In the genomic region with DNA sequence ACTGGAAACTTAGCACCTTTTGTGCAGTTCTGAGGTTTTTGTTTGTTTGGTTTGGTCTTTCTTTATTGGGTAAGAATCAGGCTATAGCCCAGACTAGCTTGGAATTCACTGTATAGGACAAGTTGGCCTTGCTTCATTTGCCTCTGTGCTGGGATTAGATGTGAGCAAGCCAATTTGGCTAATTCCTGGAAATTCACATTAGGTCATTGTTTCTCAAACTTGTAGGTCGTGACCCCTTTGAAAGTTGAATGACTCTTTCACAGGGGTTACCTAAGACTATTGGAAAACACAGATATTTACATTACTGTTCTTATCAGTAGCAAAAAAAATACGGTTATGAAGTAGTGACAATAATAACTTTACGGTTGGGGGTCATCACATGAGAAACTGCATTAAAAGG, we compare ENCODE assay signal across 7 mouse cellular contexts. TPM values are rescaled to one million over a fixed set of nuclear protein-coding genes. Genes with fewer than 3 reads are reported as not detected.
A peak's percentile ranks its signal among the peaks of the same experiment; 100 is the strongest.
DNase-seq lines count a peak whose midpoint lies in the region; ATAC-seq and TF ChIP-seq lines count a peak whose summit lies in the region.

No protein-coding gene starts in this region.

- H3K4me3 ChIP-seq in lung, embryonic 14.5 days (ENCODE audit: low read depth, low read length), result peak overlapping the region; percentile 73
- H3K4me3 ChIP-seq in forebrain, embryonic 15.5 days, result peak overlapping the region; percentile 86
- H3K4me3 ChIP-seq in limb, embryonic 13.5 days, result peak overlapping the region; percentile 79
- H3K4me3 ChIP-seq in neural tube, embryonic 15.5 days (replicated peaks), result peak overlapping the region; percentile 81

- peak overlapping the region; percentile 66 for H3K4me2 ChIP-seq in lung, embryonic 14.5 days
- H3K4me2 ChIP-seq in forebrain, embryonic 15.5 days (replicated peaks), result peak overlapping the region; percentile 62
- peak overlapping the region; percentile 81 for H3K4me2 ChIP-seq in limb, embryonic 13.5 days (replicated peaks)
- peak overlapping the region; percentile 76 for H3K4me2 ChIP-seq in neural tube, embryonic 15.5 days

- no peaks in the 10 kb centered on the region for H3K27me3 ChIP-seq in lung, embryonic 14.5 days (ENCODE audit: insufficient read depth, low read length)
- no peaks in the 10 kb centered on the region for H3K27me3 ChIP-seq in forebrain, embryonic 15.5 days
- H3K27me3 ChIP-seq in limb, embryonic 13.5 days, result no peaks in the 10 kb centered on the region
- no peaks in the 10 kb centered on the region for H3K27me3 ChIP-seq in neural tube, embryonic 15.5 days (replicated peaks)

- H3K36me3 ChIP-seq in lung, embryonic 14.5 days (ENCODE audit: insufficient read depth), result peaks cover 28% of the 10 kb centered on the region
- peaks cover 25% of the 10 kb centered on the region for H3K36me3 ChIP-seq in forebrain, embryonic 15.5 days
- H3K36me3 ChIP-seq in limb, embryonic 13.5 days, result peaks cover 33% of the 10 kb centered on the region
- H3K36me3 ChIP-seq in neural tube, embryonic 15.5 days, result peaks cover 25% of the 10 kb centered on the region

- ATAC-seq in lung, embryonic 14.5 days (ENCODE audit: insufficient read depth), result no peak
- no peak for ATAC-seq in forebrain, embryonic 15.5 days (replicated peaks)
- ATAC-seq in limb, embryonic 13.5 days (ENCODE audit: low FRiP score, low read depth), result no peak
- no peak for ATAC-seq in neural tube, embryonic 15.5 days (ENCODE audit: low FRiP score)

- WGBS in lung, embryonic 14.5 days, result 59% methylated on average over 3 of the region's 3 CpGs
- WGBS in forebrain, embryonic 15.5 days, result 83% methylated on average over 3 of the region's 3 CpGs
- 89% methylated on average over 3 of the region's 3 CpGs for WGBS in limb, embryonic 13.5 days
- 83% methylated on average over 3 of the region's 3 CpGs for WGBS in neural tube, embryonic 15.5 days

- no peak for DNase-seq in lung, embryonic 14.5 days
- no peak for DNase-seq in lung, postnatal 25 days (ENCODE audit: low spot score)
- DNase-seq in spleen, postnatal 4 days (ENCODE audit: low spot score in 2 of 2), result no peak
- no peak for DNase-seq in urinary bladder, postnatal 14 days (ENCODE audit: low spot score)

- H3K9me3 ChIP-seq in lung, embryonic 14.5 days (ENCODE audit: low read depth, low read length), result no peaks in the 10 kb centered on the region
- H3K9me3 ChIP-seq in forebrain, embryonic 15.5 days, result no peaks in the 10 kb centered on the region
- no peaks in the 10 kb centered on the region for H3K9me3 ChIP-seq in limb, embryonic 13.5 days
- H3K9me3 ChIP-seq in neural tube, embryonic 15.5 days (replicated peaks), result no peaks in the 10 kb centered on the region

- TF ChIP-seq CTCF in lung, embryonic 14.5 days (IDR thresholded peaks at IDR 0.05; ENCODE audit: low read depth), result no peak

- no peaks in the 10 kb centered on the region for H3K4me1 ChIP-seq in lung, embryonic 14.5 days (ENCODE audit: insufficient read depth)
- H3K4me1 ChIP-seq in forebrain, embryonic 15.5 days, result peaks cover 10% of the 10 kb centered on the region
- peaks cover 10% of the 10 kb centered on the region for H3K4me1 ChIP-seq in limb, embryonic 13.5 days
- H3K4me1 ChIP-seq in neural tube, embryonic 15.5 days, result peaks cover 13% of the 10 kb centered on the region

- no peak overlapping the region for H3K27ac ChIP-seq in lung, embryonic 14.5 days (ENCODE audit: low read depth)
- no peak overlapping the region for H3K27ac ChIP-seq in forebrain, embryonic 15.5 days (replicated peaks)
- H3K27ac ChIP-seq in limb, embryonic 13.5 days, result no peak overlapping the region
- H3K27ac ChIP-seq in neural tube, embryonic 15.5 days (replicated peaks), result 0 out of 2 replicates have a peak overlapping the region, but pooled peaks have one; percentile 93

- H3K9ac ChIP-seq in lung, embryonic 14.5 days, result 0 out of 2 replicates have a peak overlapping the region, but pooled peaks have one; percentile 81
- H3K9ac ChIP-seq in forebrain, embryonic 15.5 days (replicated peaks), result peak overlapping the region; percentile 96
- H3K9ac ChIP-seq in limb, embryonic 13.5 days, result peak overlapping the region; percentile 92
- peak overlapping the region; percentile 99 for H3K9ac ChIP-seq in neural tube, embryonic 15.5 days (replicated peaks)

RNA-seq across cellular contexts. Expression of a gene that starts 1.2 kb away (rescaled TPM):
- 16.6 and 18.1 TPM in 2 replicates for polyA plus RNA-seq in lung, embryonic 14.5 days (2014; fragmentation: Nextera tagmentation; extraction: Ambion mirVana)
- 42.5 and 47.1 TPM in 2 replicates for polyA plus RNA-seq in forebrain, embryonic 15.5 days (2015; fragmentation: Nextera tagmentation; extraction: Ambion mirVana)
- polyA plus RNA-seq in limb, embryonic 13.5 days (2015; fragmentation: Nextera tagmentation; extraction: Ambion mirVana), result 20.3 and 23.8 TPM in 2 replicates
- 22.0 and 24.9 TPM in 2 replicates for polyA plus RNA-seq in neural tube, embryonic 15.5 days (2015; fragmentation: Nextera tagmentation; extraction: Ambion mirVana)

RNA-seq across cellular contexts. Expression of a gene that starts 6.5 kb away (rescaled TPM):
- polyA plus RNA-seq in lung, embryonic 14.5 days (2014; fragmentation: Nextera tagmentation; extraction: Ambion mirVana), result 256 and 259 TPM in 2 replicates
- polyA plus RNA-seq in forebrain, embryonic 15.5 days (2015; fragmentation: Nextera tagmentation; extraction: Ambion mirVana), result 289 and 293 TPM in 2 replicates
- 362 and 367 TPM in 2 replicates for polyA plus RNA-seq in limb, embryonic 13.5 days (2015; fragmentation: Nextera tagmentation; extraction: Ambion mirVana)
- polyA plus RNA-seq in neural tube, embryonic 15.5 days (2015; fragmentation: Nextera tagmentation; extraction: Ambion mirVana), result 325 and 328 TPM in 2 replicates

RNA-seq across cellular contexts. Expression of a gene that starts 17.4 kb away (rescaled TPM):
- polyA plus RNA-seq in lung, embryonic 14.5 days (2014; fragmentation: Nextera tagmentation; extraction: Ambion mirVana), result 19.2 and 20.6 TPM in 2 replicates
- 29.5 and 29.6 TPM in 2 replicates for polyA plus RNA-seq in forebrain, embryonic 15.5 days (2015; fragmentation: Nextera tagmentation; extraction: Ambion mirVana)
- polyA plus RNA-seq in limb, embryonic 13.5 days (2015; fragmentation: Nextera tagmentation; extraction: Ambion mirVana), result 32.2 and 35.8 TPM in 2 replicates
- 22.8 and 23.0 TPM in 2 replicates for polyA plus RNA-seq in neural tube, embryonic 15.5 days (2015; fragmentation: Nextera tagmentation; extraction: Ambion mirVana)

RNA-seq across cellular contexts. Expression of a gene that starts 17.8 kb away (rescaled TPM):
- 225 and 233 TPM in 2 replicates for polyA plus RNA-seq in lung, embryonic 14.5 days (2014; fragmentation: Nextera tagmentation; extraction: Ambion mirVana)
- polyA plus RNA-seq in forebrain, embryonic 15.5 days (2015; fragmentation: Nextera tagmentation; extraction: Ambion mirVana), result 188 and 191 TPM in 2 replicates
- 208 and 210 TPM in 2 replicates for polyA plus RNA-seq in limb, embryonic 13.5 days (2015; fragmentation: Nextera tagmentation; extraction: Ambion mirVana)
- 62.9 and 99.9 TPM in 2 replicates for polyA plus RNA-seq in neural tube, embryonic 15.5 days (2015; fragmentation: Nextera tagmentation; extraction: Ambion mirVana)

RNA-seq across cellular contexts. Expression of a gene that starts 32.9 kb away (rescaled TPM):
- 95.6 and 97.6 TPM in 2 replicates for polyA plus RNA-seq in lung, embryonic 14.5 days (2014; fragmentation: Nextera tagmentation; extraction: Ambion mirVana)
- 90.9 and 96.2 TPM in 2 replicates for polyA plus RNA-seq in forebrain, embryonic 15.5 days (2015; fragmentation: Nextera tagmentation; extraction: Ambion mirVana)
- polyA plus RNA-seq in limb, embryonic 13.5 days (2015; fragmentation: Nextera tagmentation; extraction: Ambion mirVana), result 99.2 and 106 TPM in 2 replicates
- polyA plus RNA-seq in neural tube, embryonic 15.5 days (2015; fragmentation: Nextera tagmentation; extraction: Ambion mirVana), result 62.5 and 70.0 TPM in 2 replicates
